Mouse (Mus musculus) forebrain, embryonic 14.5 days (tissue): ENCODE data around the gene Trappc5. TPM values are rescaled to one million over a fixed set of nuclear protein-coding genes. Genes with fewer than 3 reads are reported as not detected.

Experiments used
- ATAC-seq: fragments of 200-750 bp; cut with Nextera tagmentation; 2 replicates; pipeline ENCODE4 v1.8.0; 2017; ENCODE audit warnings: mild to moderate bottlenecking, moderate library complexity
- DNase-seq: peaks from one replicate; pipeline ENCODE4 v3.0.0-alpha.2; 2015; ENCODE audit warnings: low spot score
- H3K27ac ChIP-seq: fragments of 300-500 bp; sonication (generic); 2 replicates; pipeline ENCODE4 v1.5.1; 2014; ENCODE audit warnings: low read depth, mild to moderate bottlenecking, control low read depth, low read length, moderate library complexity
- H3K27me3 ChIP-seq: fragments of 300-500 bp; sonication (generic); replicated peaks from 2 replicates; pipeline ENCODE4 v1.6.1; 2014; ENCODE audit warnings: low read length, control low read depth, mixed read lengths; ENCODE audit not compliant: control insufficient read depth, insufficient read depth
- H3K36me3 ChIP-seq: fragments of 300-500 bp; sonication (generic); 2 replicates; pipeline ENCODE4 v1.6.1; 2014; ENCODE audit warnings: low read length, control low read depth; ENCODE audit not compliant: control insufficient read depth, insufficient read depth
- H3K4me1 ChIP-seq: fragments of 300-500 bp; sonication (generic); 2 replicates; pipeline ENCODE4 v1.6.1; 2014; ENCODE audit warnings: antibody characterized with exemption, low read length, control low read depth; ENCODE audit not compliant: control insufficient read depth, insufficient read depth
- H3K4me2 ChIP-seq: fragments of 300-500 bp; sonication (generic); 2 replicates; pipeline ENCODE4 v1.6.1; 2014; ENCODE audit warnings: mild to moderate bottlenecking, control low read depth, low read length
- H3K4me3 ChIP-seq: fragments of 300-500 bp; sonication (generic); 2 replicates; pipeline ENCODE4 v1.5.1; 2014; ENCODE audit warnings: low read depth, low read length, control low read depth
- H3K9ac ChIP-seq: fragments of 300-500 bp; sonication (generic); 2 replicates; pipeline ENCODE4 v1.6.1; 2014; ENCODE audit warnings: mild to moderate bottlenecking, low read length, control low read depth, moderate library complexity
- H3K9me3 ChIP-seq: fragments of 300-500 bp; sonication (generic); replicated peaks from 2 replicates; pipeline ENCODE4 v1.6.1; 2016; ENCODE audit warnings: low read length, control low read depth, mixed read lengths; ENCODE audit not compliant: control insufficient read depth
- WGBS: fragments of 180-500 bp; shearing (Covaris S2); extraction: QIAGEN DNeasy Blood & Tissue Kit; methylation state at CpG from one replicate; pipeline ENCODE4 v1.1.7; 2014; 5-methylcytosine and 5-hydroxymethylcytosine counted together
- polyA plus RNA-seq: library from polyadenylated mRNA; unstranded; fragments of >200 nt; fragmentation: Nextera tagmentation; extraction: Ambion mirVana; gene quantifications from 2 replicates; pipeline ENCODE4 v1.2.1, GENCODE M21; 2014

Trappc5 gene
- polyA plus RNA-seq, 1 experiment from 2014 or later = 52.1 TPM

- Histone ChIP-seq H3K9me3 (no peaks in the 10 kb centered on the region), H3K27ac (no peak overlapping the region), H3K4me1 (no peaks in the 10 kb centered on the region), H3K27me3 (no peaks in the 10 kb centered on the region), H3K9ac (no peak overlapping the region), H3K36me3 (no peaks in the 10 kb centered on the region), H3K4me2 (no peak overlapping the region), H3K4me3 (no peak overlapping the region)
- DNase-seq = no peak
- WGBS = 87% methylated on average over 2 of the region's 2 CpGs
- no peak for ATAC-seq
These were observed 5.7 kb upstream of the Trappc5 start for GRCm38 (mm10) chr8:3670388-3670787.

- peak within 1 kb of the TSS; percentile 70 for H3K27ac ChIP-seq
- H3K9me3 ChIP-seq = no peaks in the 10 kb centered on the region
- peak; percentile 87 for DNase-seq
- ATAC-seq = peak; percentile 84
- no peaks in the 10 kb centered on the region for H3K27me3 ChIP-seq
- WGBS = under 1% methylated on average over 23 of the region's 23 CpGs
- no peaks in the 10 kb centered on the region for H3K4me1 ChIP-seq
- peak within 1 kb of the TSS; percentile 65 for H3K4me2 ChIP-seq
- H3K4me3 ChIP-seq = peak within 1 kb of the TSS; percentile 47
- no peaks in the 10 kb centered on the region for H3K36me3 ChIP-seq
- H3K9ac ChIP-seq = peak within 1 kb of the TSS; percentile 70
These were observed 4.1 kb upstream of the Trappc5 start, which contains the start of gene Fcor for GRCm38 (mm10) chr8:3671980-3672491. Gene Fcor (minus strand): TSS chr8:3672362.

GRCm38 (mm10) chr8:3674671-3675070, 1.4 kb upstream of the Trappc5 start:
- peaks cover 10% of the 10 kb centered on the region for H3K36me3 ChIP-seq
- ATAC-seq = no peak
- H3K4me1 ChIP-seq = peaks cover 7% of the 10 kb centered on the region; the same call in 1 of the 2 replicates
- no peak overlapping the region for H3K4me3 ChIP-seq
- WGBS = 50% methylated on average over 3 of the region's 3 CpGs
- H3K27me3 ChIP-seq = no peaks in the 10 kb centered on the region
- H3K9ac ChIP-seq = no peak overlapping the region
- no peaks in the 10 kb centered on the region for H3K9me3 ChIP-seq
- no peak overlapping the region for H3K27ac ChIP-seq
- no peak for DNase-seq
- no peak overlapping the region for H3K4me2 ChIP-seq

- Histone ChIP-seq H3K27ac (peak overlapping the region; percentile 81; the same call in 1 of the 2 replicates), H3K9me3 (no peaks in the 10 kb centered on the region), H3K4me3 (peak overlapping the region; percentile 94), H3K4me1 (peaks cover 7% of the 10 kb centered on the region; the same call in 1 of the 2 replicates), H3K9ac (peak overlapping the region; percentile 97), H3K4me2 (peak overlapping the region; percentile 85), H3K36me3 (peaks cover 34% of the 10 kb centered on the region), H3K27me3 (no peaks in the 10 kb centered on the region)
- whole genome bisulfite sequencing = 4% methylated on average over 15 of the region's 15 CpGs
- ATAC-seq (peak; percentile 6; the same call in 1 of the 2 replicates), DNase-seq (peak; percentile 7)
These were observed 987 bp downstream of the Trappc5 start for GRCm38 (mm10) chr8:3676993-3677579.

GRCm38 (mm10) chr8:3678831-3679230, 2.7 kb downstream of the Trappc5 start:
- no peaks in the 10 kb centered on the region for H3K27me3 ChIP-seq
- WGBS = 96% methylated on average over 23 of the region's 23 CpGs
- ATAC-seq = no peak

GRCm38 (mm10) chr8:3679236-3679635, 3.1 kb downstream of the Trappc5 start:
- H3K4me3 ChIP-seq = no peak overlapping the region
- peaks cover 7% of the 10 kb centered on the region; the same call in 1 of the 2 replicates for H3K4me1 ChIP-seq
- H3K27me3 ChIP-seq = no peaks in the 10 kb centered on the region
- no peak overlapping the region for H3K27ac ChIP-seq
- no peak for ATAC-seq
- peaks cover 35% of the 10 kb centered on the region for H3K36me3 ChIP-seq
- no peak overlapping the region for H3K9ac ChIP-seq
- DNase-seq = no peak
- H3K9me3 ChIP-seq = no peaks in the 10 kb centered on the region
- WGBS = 95% methylated on average over 23 of the region's 23 CpGs
- no peak overlapping the region for H3K4me2 ChIP-seq

More at GRCm38 (mm10) chr8:3678831-3679230, 2.7 kb downstream of the Trappc5 start:
- Histone ChIP-seq H3K27ac (no peak overlapping the region), H3K4me3 (no peak overlapping the region), H3K4me1 (peaks cover 7% of the 10 kb centered on the region; the same call in 1 of the 2 replicates), H3K9ac (no peak overlapping the region), H3K4me2 (no peak overlapping the region), H3K9me3 (no peaks in the 10 kb centered on the region), H3K36me3 (peaks cover 35% of the 10 kb centered on the region)
- no peak for DNase-seq

GRCm38 (mm10) chr8:3679656-3680055, 3.6 kb downstream of the Trappc5 start:
- Histone ChIP-seq H3K9ac (no peak overlapping the region), H3K4me3 (no peak overlapping the region), H3K9me3 (no peaks in the 10 kb centered on the region), H3K4me1 (peaks cover 7% of the 10 kb centered on the region; the same call in 1 of the 2 replicates), H3K4me2 (no peak overlapping the region), H3K27ac (no peak overlapping the region), H3K36me3 (peaks cover 35% of the 10 kb centered on the region), H3K27me3 (no peaks in the 10 kb centered on the region)
- WGBS = 78% methylated on average over 5 of the region's 5 CpGs
- DNase-seq (no peak), ATAC-seq (no peak)

GRCm38 (mm10) chr8:3682435-3682834, 6.3 kb downstream of the Trappc5 start:
- H3K4me1 ChIP-seq = peaks cover 6% of the 10 kb centered on the region; the same call in 1 of the 2 replicates
- H3K4me3 ChIP-seq = no peak overlapping the region
- H3K9me3 ChIP-seq = no peaks in the 10 kb centered on the region
- no peak overlapping the region for H3K9ac ChIP-seq
- H3K27ac ChIP-seq = no peak overlapping the region
- 90% methylated on average over 5 of the region's 5 CpGs for WGBS
- ATAC-seq = no peak
- no peaks in the 10 kb centered on the region for H3K27me3 ChIP-seq
- DNase-seq = no peak
- H3K4me2 ChIP-seq = no peak overlapping the region
- peaks cover 35% of the 10 kb centered on the region for H3K36me3 ChIP-seq
